Mouse (Mus musculus) heart, embryonic 11.5 days (tissue): ENCODE results near the gene Zbtb43. TPM values are rescaled to one million over a fixed set of nuclear protein-coding genes. Genes with fewer than 3 reads are reported as not detected.

Source experiments
- ATAC-seq: fragments of 200-750 bp; cut with Nextera tagmentation; replicated peaks from 2 replicates; pipeline ENCODE4 v1.8.0; 2017; ENCODE audit warnings: moderate library complexity; ENCODE audit not compliant: insufficient number of reproducible peaks, low FRiP score, low TSS enrichment
- H3K27ac ChIP-seq: fragments of 300-500 bp; sonication (generic); 2 replicates; pipeline ENCODE4 v1.5.1; 2014; ENCODE audit warnings: mild to moderate bottlenecking, low read depth, low read length
- H3K27me3 ChIP-seq: fragments of 300-500 bp; sonication (generic); 2 replicates; pipeline ENCODE4 v1.6.1; 2014; ENCODE audit warnings: mild to moderate bottlenecking, low read length, mixed read lengths; ENCODE audit not compliant: control insufficient read depth, insufficient read depth
- H3K36me3 ChIP-seq: fragments of 300-500 bp; sonication (generic); 2 replicates; pipeline ENCODE4 v1.6.1; 2014; ENCODE audit warnings: mild to moderate bottlenecking, low read length, moderate library complexity, mixed read lengths; ENCODE audit not compliant: control insufficient read depth, insufficient read depth
- H3K4me1 ChIP-seq: fragments of 300-500 bp; sonication (generic); 2 replicates; pipeline ENCODE4 v1.6.1; 2014; ENCODE audit warnings: low read length; ENCODE audit not compliant: control insufficient read depth, insufficient read depth
- H3K4me2 ChIP-seq: fragments of 300-500 bp; sonication (generic); 2 replicates; pipeline ENCODE4 v1.6.1; 2014; ENCODE audit warnings: mild to moderate bottlenecking, moderate library complexity
- H3K4me3 ChIP-seq: fragments of 300-500 bp; sonication (generic); 2 replicates; pipeline ENCODE4 v1.5.1; 2014; ENCODE audit warnings: low read depth, low read length
- H3K9ac ChIP-seq: fragments of 300-500 bp; sonication (generic); 2 replicates; pipeline ENCODE4 v1.6.1; 2014; ENCODE audit warnings: mild to moderate bottlenecking, low read depth, low read length, moderate library complexity
- H3K9me3 ChIP-seq: fragments of 300-500 bp; sonication (generic); replicated peaks from 2 replicates; pipeline ENCODE4 v1.6.1; 2016; ENCODE audit warnings: low read length; ENCODE audit not compliant: control insufficient read depth
- WGBS: fragments of 180-500 bp; shearing (Covaris S2); extraction: QIAGEN DNeasy Blood & Tissue Kit; methylation state at CpG from one replicate; pipeline ENCODE4 v1.1.7; 2014; ENCODE audit not compliant: insufficient replicate concordance; 5-methylcytosine and 5-hydroxymethylcytosine counted together
- polyA plus RNA-seq: library from polyadenylated mRNA; unstranded; fragments of >200 nt; fragmentation: Nextera tagmentation; extraction: Ambion mirVana; gene quantifications from 2 replicates; pipeline ENCODE4 v1.2.1, GENCODE M21; 2014

Zbtb43 gene
- polyA plus RNA-seq, 1 experiment from 2014 or later, result 16.8 TPM

GRCm38 (mm10) chr2:33461066-33461465, 7.3 kb downstream of the Zbtb43 start:
- H3K4me1 ChIP-seq, result peaks cover 3% of the 10 kb centered on the region; the same call in 1 of the 2 replicates
- no peak overlapping the region for H3K27ac ChIP-seq
- H3K27me3 ChIP-seq, result no peaks in the 10 kb centered on the region
- no peaks in the 10 kb centered on the region for H3K9me3 ChIP-seq
- no peak overlapping the region for H3K4me2 ChIP-seq
- WGBS, result 79% methylated on average over 1 of the region's 1 CpGs
- H3K9ac ChIP-seq, result no peak overlapping the region
- H3K4me3 ChIP-seq, result no peak overlapping the region
- no peak for ATAC-seq
- peaks cover 5% of the 10 kb centered on the region for H3K36me3 ChIP-seq

GRCm38 (mm10) chr2:33459660-33460059, 8.7 kb downstream of the Zbtb43 start:
- Histone ChIP-seq H3K27ac (no peak overlapping the region), H3K4me1 (no peaks in the 10 kb centered on the region), H3K27me3 (no peaks in the 10 kb centered on the region), H3K9me3 (no peaks in the 10 kb centered on the region), H3K36me3 (peaks cover 7% of the 10 kb centered on the region), H3K4me3 (no peak overlapping the region), H3K4me2 (no peak overlapping the region), H3K9ac (no peak overlapping the region)
- ATAC-seq, result no peak
- 62% methylated on average over 4 of the region's 4 CpGs for WGBS

DNA sequence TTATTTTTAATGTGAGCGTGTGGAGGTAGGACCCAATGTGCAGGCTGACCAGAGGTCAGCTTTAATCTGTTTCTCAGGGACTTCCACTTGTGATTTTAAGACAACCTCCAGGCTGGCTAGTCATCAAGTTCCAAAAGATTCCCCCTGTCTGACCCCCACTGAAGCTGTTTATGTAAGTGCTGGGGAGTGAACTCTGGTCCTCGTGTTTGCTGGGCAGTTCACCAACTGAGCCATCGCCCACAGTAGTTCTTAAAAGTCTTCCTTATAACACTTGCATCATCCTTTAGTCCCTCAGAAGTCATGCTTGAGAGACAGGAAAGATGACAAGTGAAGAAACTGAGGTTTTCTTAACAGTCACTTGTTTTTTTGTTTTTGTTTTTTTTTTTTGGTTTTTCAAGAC, 11.7 kb downstream of the Zbtb43 start:
- Histone ChIP-seq H3K9me3 (no peaks in the 10 kb centered on the region), H3K27ac (no peak overlapping the region), H3K36me3 (peaks cover 14% of the 10 kb centered on the region; the same call in 1 of the 2 replicates), H3K4me2 (no peak overlapping the region), H3K4me1 (peaks cover 14% of the 10 kb centered on the region; the same call in 1 of the 2 replicates), H3K9ac (no peak overlapping the region), H3K4me3 (no peak overlapping the region), H3K27me3 (no peaks in the 10 kb centered on the region)
- ATAC-seq, result no peak
- WGBS, result 75% methylated on average over 3 of the region's 3 CpGs

DNA sequence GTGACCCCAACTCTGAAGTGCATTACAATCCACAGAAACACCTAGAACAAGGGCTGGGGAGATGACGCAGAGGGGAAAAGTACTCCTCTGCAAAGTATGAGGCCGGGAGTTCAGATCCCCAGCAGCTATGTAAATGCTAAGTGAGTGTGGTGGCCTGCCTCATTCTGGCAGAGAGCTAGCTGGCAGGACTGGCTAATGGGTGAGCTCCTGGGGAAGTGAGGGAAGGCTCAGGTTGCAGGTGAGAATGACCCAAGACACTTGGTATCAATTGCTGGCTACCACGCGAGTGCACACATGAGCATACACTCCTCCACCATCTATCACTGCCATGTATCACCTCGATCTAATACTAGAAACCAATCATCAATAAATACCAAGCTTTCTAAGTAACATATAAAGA, 12.1 kb downstream of the Zbtb43 start:
- ATAC-seq, result no peak
- 90% methylated on average over 5 of the region's 5 CpGs for WGBS
- H3K9me3 ChIP-seq, result no peaks in the 10 kb centered on the region
- H3K27ac ChIP-seq, result no peak overlapping the region
- no peaks in the 10 kb centered on the region for H3K27me3 ChIP-seq
- peaks cover 18% of the 10 kb centered on the region; the same call in 1 of the 2 replicates for H3K36me3 ChIP-seq
- peaks cover 17% of the 10 kb centered on the region; the same call in 1 of the 2 replicates for H3K4me1 ChIP-seq
- no peak overlapping the region for H3K9ac ChIP-seq
- no peak overlapping the region for H3K4me2 ChIP-seq
- H3K4me3 ChIP-seq, result no peak overlapping the region

- Histone ChIP-seq H3K4me1 (peaks cover 17% of the 10 kb centered on the region; the same call in 1 of the 2 replicates), H3K4me2 (no peak overlapping the region), H3K36me3 (peaks cover 22% of the 10 kb centered on the region; the same call in 1 of the 2 replicates), H3K9ac (no peak overlapping the region), H3K27me3 (no peaks in the 10 kb centered on the region), H3K9me3 (no peaks in the 10 kb centered on the region), H3K4me3 (no peak overlapping the region), H3K27ac (no peak overlapping the region)
- WGBS, result 85% methylated on average over 3 of the region's 3 CpGs
- ATAC-seq, result no peak
Observed at GRCm38 (mm10) chr2:33455350-33455749, 13.0 kb downstream of the Zbtb43 start.

DNA sequence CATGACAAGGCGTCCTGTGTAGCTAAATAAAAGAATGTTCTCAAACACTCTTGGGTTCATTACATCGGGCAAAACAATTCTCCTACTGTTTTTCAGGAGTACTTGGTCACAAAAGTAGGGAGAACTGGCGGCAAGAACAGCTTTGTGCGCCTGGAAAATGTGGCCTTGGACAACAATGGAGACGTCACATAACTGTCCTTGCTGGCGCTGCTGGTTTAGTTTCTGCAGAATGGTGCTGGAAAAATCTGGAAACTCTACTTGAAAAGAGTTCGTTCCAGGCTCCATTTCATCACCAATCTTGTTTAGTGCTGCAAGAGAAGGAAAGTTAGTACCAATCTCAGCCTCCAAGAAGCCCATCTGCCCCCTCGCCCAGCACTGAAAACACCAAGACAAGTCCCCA, 13.5 kb downstream of the Zbtb43 start:
- H3K4me1 ChIP-seq, result peaks cover 17% of the 10 kb centered on the region; the same call in 1 of the 2 replicates
- peaks cover 22% of the 10 kb centered on the region; the same call in 1 of the 2 replicates for H3K36me3 ChIP-seq
- H3K4me2 ChIP-seq, result no peak overlapping the region
- 88% methylated on average over 8 of the region's 8 CpGs for WGBS
- no peak for ATAC-seq
- H3K9ac ChIP-seq, result no peak overlapping the region
- H3K9me3 ChIP-seq, result no peaks in the 10 kb centered on the region
- H3K4me3 ChIP-seq, result no peak overlapping the region
- no peak overlapping the region for H3K27ac ChIP-seq
- H3K27me3 ChIP-seq, result no peaks in the 10 kb centered on the region

DNA sequence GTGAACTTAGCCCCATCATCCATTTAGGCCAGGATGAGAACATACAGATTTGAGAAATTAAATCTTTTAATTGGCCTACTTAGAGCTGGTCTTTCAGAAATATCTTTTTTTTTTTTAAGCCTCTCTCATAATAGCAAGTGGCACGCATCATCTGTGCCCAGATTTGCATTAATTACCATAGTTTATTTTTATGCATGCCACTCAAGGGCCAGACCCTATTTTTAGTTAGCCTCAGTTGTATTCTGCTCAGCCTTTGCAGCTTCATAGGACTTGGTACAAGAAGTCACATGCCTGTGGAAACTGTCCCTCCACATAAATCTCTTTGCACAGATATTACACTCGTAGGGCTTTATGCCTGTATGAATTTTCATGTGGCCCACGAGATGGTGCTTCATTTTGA, 14.9 kb downstream of the Zbtb43 start:
- no peak for ATAC-seq
- Histone ChIP-seq H3K4me3 (no peak overlapping the region), H3K27ac (no peak overlapping the region), H3K27me3 (no peaks in the 10 kb centered on the region), H3K4me1 (peaks cover 17% of the 10 kb centered on the region; the same call in 1 of the 2 replicates), H3K36me3 (peaks cover 24% of the 10 kb centered on the region), H3K9me3 (no peaks in the 10 kb centered on the region), H3K4me2 (no peak overlapping the region), H3K9ac (no peak overlapping the region)
- WGBS, result 88% methylated on average over 3 of the region's 3 CpGs

GRCm38 (mm10) chr2:33452721-33453120, 15.6 kb downstream of the Zbtb43 start:
- H3K36me3 ChIP-seq, result peaks cover 24% of the 10 kb centered on the region
- ATAC-seq, result no peak
- H3K27ac ChIP-seq, result peak overlapping the region; percentile 42

GRCm38 (mm10) chr2:33452140-33452539, 16.2 kb downstream of the Zbtb43 start:
- H3K4me2 ChIP-seq, result no peak overlapping the region
- H3K9me3 ChIP-seq, result no peaks in the 10 kb centered on the region
- peaks cover 17% of the 10 kb centered on the region; the same call in 1 of the 2 replicates for H3K4me1 ChIP-seq
- ATAC-seq, result 0 out of 2 replicates have a peak, but pooled peaks have one; percentile 55
- no peaks in the 10 kb centered on the region for H3K27me3 ChIP-seq
- peak overlapping the region; percentile 42; the same call in 1 of the 2 replicates for H3K27ac ChIP-seq
- no peak overlapping the region for H3K4me3 ChIP-seq
- 20% methylated on average over 4 of the region's 4 CpGs for WGBS
- H3K36me3 ChIP-seq, result peaks cover 24% of the 10 kb centered on the region
- H3K9ac ChIP-seq, result no peak overlapping the region

More at GRCm38 (mm10) chr2:33452721-33453120, 15.6 kb downstream of the Zbtb43 start:
- no peaks in the 10 kb centered on the region for H3K9me3 ChIP-seq
- no peak overlapping the region for H3K4me3 ChIP-seq
- no peak overlapping the region for H3K4me2 ChIP-seq
- H3K9ac ChIP-seq, result no peak overlapping the region
- 86% methylated on average over 5 of the region's 5 CpGs for WGBS
- H3K4me1 ChIP-seq, result peaks cover 17% of the 10 kb centered on the region; the same call in 1 of the 2 replicates
- no peaks in the 10 kb centered on the region for H3K27me3 ChIP-seq
